Mouse (Mus musculus): ENCODE data around the gene Tmem151a. TPM values are rescaled to one million over a fixed set of nuclear protein-coding genes. Genes with fewer than 3 reads are reported as not detected.

Gene Tmem151a
- polyA plus RNA-seq, 1 experiment from 2014 or later = 1.6 TPM

DNA sequence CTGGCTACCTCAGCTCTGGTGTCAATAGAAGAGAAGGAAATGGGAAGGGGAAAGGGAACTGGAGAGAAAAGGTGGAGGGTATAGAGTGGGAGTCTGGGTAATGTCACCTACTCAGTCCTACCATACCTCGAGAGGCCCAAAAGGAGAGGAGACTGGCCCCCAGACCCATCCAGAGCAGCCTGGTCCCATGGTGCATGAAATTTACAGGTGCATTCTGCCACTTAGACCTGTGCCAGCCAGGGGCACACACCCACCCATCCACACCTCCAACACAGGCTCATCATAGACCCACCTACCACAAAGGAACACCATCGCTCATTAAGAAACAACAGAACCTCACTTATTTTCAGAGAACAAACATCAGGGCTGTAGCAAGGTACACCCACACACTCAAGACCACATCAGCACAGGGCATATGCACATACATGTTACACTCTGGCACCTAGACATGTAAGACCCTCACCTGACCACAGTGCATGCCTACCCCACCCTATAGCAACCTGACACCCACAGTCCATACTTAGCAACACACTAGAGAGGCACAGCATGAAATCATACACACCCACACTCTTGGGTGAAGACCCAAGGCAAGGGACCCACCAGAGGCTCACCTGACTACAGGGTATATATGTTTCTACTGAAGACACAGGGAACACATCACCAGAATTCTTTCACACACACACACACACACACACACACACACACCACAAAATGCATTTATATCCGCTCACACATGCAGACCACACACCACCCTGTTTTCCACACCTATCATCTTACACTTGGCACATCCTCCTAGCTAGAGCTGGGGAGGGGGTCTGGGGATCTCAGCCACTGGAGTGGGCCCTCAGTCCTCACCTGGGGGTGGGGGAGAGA lies 1.1 kb downstream of the Tmem151a start:
- no peak overlapping the region for H3K4me2 ChIP-seq (replicated peaks; ENCODE audit: low read depth, low read length)
- H3K4me1 ChIP-seq (ENCODE audit: insufficient read depth, low read length) = peaks cover 19% of the 10 kb centered on the region
- no peak overlapping the region for H3K27ac ChIP-seq (ENCODE audit: low read length)
- H3K9ac ChIP-seq (replicated peaks; ENCODE audit: low read length) = no peak overlapping the region
- peaks cover 67% of the 10 kb centered on the region for H3K27me3 ChIP-seq (ENCODE audit: insufficient read depth, low read length)
- H3K36me3 ChIP-seq (ENCODE audit: insufficient read depth, low read length) = no peaks in the 10 kb centered on the region
- H3K9me3 ChIP-seq (ENCODE audit: low read length) = no peaks in the 10 kb centered on the region
- WGBS = 60% methylated on average over 3 of the region's 3 CpGs
- no peak for ATAC-seq (ENCODE audit: low FRiP score, low TSS enrichment)
- no peak overlapping the region for H3K4me3 ChIP-seq (ENCODE audit: low read length)

DNA sequence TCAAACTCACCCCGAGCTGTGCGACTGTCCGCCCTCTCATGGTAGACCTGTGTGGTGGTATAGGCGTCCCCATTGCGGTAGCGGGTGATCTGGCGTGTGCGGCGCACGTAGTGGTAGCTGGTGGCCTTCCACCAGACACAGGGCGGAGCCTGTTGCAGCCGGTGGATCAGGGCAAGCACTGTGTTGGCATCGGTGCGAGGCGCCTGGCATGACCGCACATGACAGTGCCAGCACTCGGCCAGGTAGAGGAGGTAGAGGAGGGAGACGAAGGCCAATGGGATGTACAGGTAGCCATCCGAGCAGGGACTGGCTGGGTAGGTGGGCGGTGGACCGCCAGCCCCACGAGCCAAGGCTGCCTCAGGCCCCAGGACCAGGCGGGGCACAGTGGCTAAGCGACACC lies 2.7 kb downstream of the Tmem151a start:
- H3K27me3 ChIP-seq (ENCODE audit: insufficient read depth, low read length) = peaks cover 67% of the 10 kb centered on the region
- ATAC-seq (ENCODE audit: low FRiP score, low TSS enrichment) = no peak
- peaks cover 13% of the 10 kb centered on the region for H3K4me1 ChIP-seq (ENCODE audit: insufficient read depth, low read length)
- H3K4me3 ChIP-seq (ENCODE audit: low read length) = no peak overlapping the region
- WGBS = 71% methylated on average over 24 of the region's 24 CpGs
- H3K9me3 ChIP-seq (ENCODE audit: low read length) = no peaks in the 10 kb centered on the region
- H3K4me2 ChIP-seq (replicated peaks; ENCODE audit: low read depth, low read length) = no peak overlapping the region
- no peak overlapping the region for H3K9ac ChIP-seq (replicated peaks; ENCODE audit: low read length)
- H3K27ac ChIP-seq (ENCODE audit: low read length) = no peak overlapping the region
- H3K36me3 ChIP-seq (ENCODE audit: insufficient read depth, low read length) = no peaks in the 10 kb centered on the region

DNA sequence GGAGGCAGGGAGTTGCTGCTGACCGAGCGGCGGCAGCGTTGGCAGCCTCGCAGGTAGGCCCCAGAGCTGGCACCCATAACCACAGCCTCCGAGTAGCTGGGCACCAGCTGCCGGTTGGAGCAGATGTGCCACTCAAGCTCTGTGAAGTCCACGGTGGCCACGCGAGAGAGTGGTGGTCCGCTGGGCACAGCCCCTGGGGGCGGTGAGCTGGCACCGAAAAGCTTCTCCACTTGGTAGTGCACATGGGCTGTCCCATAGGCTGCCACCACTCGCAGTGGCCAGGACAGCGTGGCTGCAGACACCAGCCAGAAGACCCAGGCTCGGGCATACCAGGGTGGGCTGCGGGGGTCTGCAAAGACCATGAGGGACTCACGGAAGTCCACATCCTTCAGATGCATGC lies 3.3 kb downstream of the Tmem151a start:
- 70% methylated on average over 18 of the region's 18 CpGs for WGBS
- Histone ChIP-seq H3K27me3 (ENCODE audit: insufficient read depth, low read length) (peaks cover 67% of the 10 kb centered on the region), H3K27ac (ENCODE audit: low read length) (no peak overlapping the region), H3K36me3 (ENCODE audit: insufficient read depth, low read length) (no peaks in the 10 kb centered on the region), H3K9ac (replicated peaks; ENCODE audit: low read length) (no peak overlapping the region), H3K4me2 (replicated peaks; ENCODE audit: low read depth, low read length) (no peak overlapping the region), H3K9me3 (ENCODE audit: low read length) (no peaks in the 10 kb centered on the region), H3K4me3 (ENCODE audit: low read length) (no peak overlapping the region), H3K4me1 (ENCODE audit: insufficient read depth, low read length) (peaks cover 10% of the 10 kb centered on the region)
- ATAC-seq (ENCODE audit: low FRiP score, low TSS enrichment) = no peak

DNA sequence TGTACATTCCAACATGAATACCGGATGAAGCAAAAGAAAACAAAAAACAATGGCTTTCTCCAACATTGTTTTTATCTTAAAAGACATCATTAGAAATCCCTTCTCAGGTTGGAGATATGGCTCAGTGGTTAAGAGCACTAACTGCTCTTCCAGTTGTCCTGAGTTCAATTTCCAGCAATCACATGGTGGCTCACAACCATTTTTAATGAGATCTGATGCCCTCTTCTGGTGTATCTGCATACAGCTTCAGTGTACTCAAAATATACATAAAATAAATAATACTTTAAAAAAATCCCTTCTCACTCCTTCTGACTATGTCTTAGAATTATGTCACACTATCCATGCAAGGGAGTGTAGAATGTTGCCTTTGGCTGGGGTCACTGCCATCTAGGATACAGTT lies 6.1 kb downstream of the Tmem151a start:
- peaks cover 43% of the 10 kb centered on the region for H3K27me3 ChIP-seq (ENCODE audit: insufficient read depth, low read length)
- no peak overlapping the region for H3K4me3 ChIP-seq (ENCODE audit: low read length)
- no peaks in the 10 kb centered on the region for H3K4me1 ChIP-seq (ENCODE audit: insufficient read depth, low read length)
- H3K9ac ChIP-seq (replicated peaks; ENCODE audit: low read length) = no peak overlapping the region
- H3K9me3 ChIP-seq (ENCODE audit: low read length) = no peaks in the 10 kb centered on the region
- 96% methylated on average over 1 of the region's 1 CpGs for WGBS
- H3K36me3 ChIP-seq (ENCODE audit: insufficient read depth, low read length) = no peaks in the 10 kb centered on the region
- ATAC-seq (ENCODE audit: low FRiP score, low TSS enrichment) = no peak
- H3K27ac ChIP-seq (ENCODE audit: low read length) = no peak overlapping the region
- H3K4me2 ChIP-seq (replicated peaks; ENCODE audit: low read depth, low read length) = no peak overlapping the region

DNA sequence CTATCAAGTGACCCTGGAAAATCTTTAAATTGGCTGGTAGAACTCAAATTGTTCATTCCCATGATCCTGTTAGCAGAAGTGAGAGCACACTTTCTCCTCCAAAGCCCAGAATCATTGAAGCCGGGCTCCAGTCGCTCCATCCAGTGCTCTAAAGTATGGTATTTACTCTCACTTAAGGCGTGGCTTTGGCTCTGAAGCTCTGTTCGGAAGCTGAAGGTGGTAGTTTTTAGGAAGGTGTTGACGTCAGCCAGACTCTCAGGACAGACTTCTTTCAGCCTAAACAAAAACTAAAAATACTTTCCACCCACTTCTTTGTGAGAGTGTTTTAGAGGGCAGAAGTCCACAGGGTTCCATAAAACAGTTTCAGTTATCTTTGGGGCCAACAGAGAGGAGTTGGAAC lies 11.8 kb downstream of the Tmem151a start:
- no peak for ATAC-seq (ENCODE audit: low FRiP score, low TSS enrichment)
- H3K27ac ChIP-seq (ENCODE audit: low read length) = no peak overlapping the region
- peaks cover 14% of the 10 kb centered on the region for H3K27me3 ChIP-seq (ENCODE audit: insufficient read depth, low read length)
- no peaks in the 10 kb centered on the region for H3K9me3 ChIP-seq (ENCODE audit: low read length)
- WGBS = 34% methylated on average over 5 of the region's 5 CpGs
- peaks cover 34% of the 10 kb centered on the region for H3K4me1 ChIP-seq (ENCODE audit: insufficient read depth, low read length)
- no peak overlapping the region for H3K4me3 ChIP-seq (ENCODE audit: low read length)
- peak overlapping the region; percentile 77; the same call in 1 of the 2 replicates for H3K4me2 ChIP-seq (replicated peaks; ENCODE audit: low read depth, low read length)
- no peaks in the 10 kb centered on the region for H3K36me3 ChIP-seq (ENCODE audit: insufficient read depth, low read length)
- H3K9ac ChIP-seq (replicated peaks; ENCODE audit: low read length) = no peak overlapping the region

DNA sequence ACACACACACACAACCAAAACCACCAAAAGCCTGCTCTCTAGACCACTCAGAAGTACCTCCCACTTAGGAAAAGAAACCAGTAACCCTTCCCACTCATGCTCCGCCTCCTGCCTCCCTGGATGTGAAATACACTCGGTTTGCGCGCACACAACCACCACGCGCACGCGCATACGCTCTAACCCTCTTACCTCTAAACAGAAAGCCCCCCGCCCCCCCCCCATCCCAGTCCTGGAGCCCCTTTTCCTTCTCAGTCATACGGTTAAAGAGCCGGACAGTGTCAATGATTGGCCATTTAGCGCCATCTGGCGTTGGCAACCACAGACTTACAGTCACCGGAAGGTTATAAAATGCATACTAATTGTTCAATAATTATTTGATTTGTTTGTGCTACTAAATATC lies 12.3 kb downstream of the Tmem151a start:
- H3K27me3 ChIP-seq (ENCODE audit: insufficient read depth, low read length) = peaks cover 17% of the 10 kb centered on the region
- WGBS = 2% methylated on average over 15 of the region's 15 CpGs

DNA sequence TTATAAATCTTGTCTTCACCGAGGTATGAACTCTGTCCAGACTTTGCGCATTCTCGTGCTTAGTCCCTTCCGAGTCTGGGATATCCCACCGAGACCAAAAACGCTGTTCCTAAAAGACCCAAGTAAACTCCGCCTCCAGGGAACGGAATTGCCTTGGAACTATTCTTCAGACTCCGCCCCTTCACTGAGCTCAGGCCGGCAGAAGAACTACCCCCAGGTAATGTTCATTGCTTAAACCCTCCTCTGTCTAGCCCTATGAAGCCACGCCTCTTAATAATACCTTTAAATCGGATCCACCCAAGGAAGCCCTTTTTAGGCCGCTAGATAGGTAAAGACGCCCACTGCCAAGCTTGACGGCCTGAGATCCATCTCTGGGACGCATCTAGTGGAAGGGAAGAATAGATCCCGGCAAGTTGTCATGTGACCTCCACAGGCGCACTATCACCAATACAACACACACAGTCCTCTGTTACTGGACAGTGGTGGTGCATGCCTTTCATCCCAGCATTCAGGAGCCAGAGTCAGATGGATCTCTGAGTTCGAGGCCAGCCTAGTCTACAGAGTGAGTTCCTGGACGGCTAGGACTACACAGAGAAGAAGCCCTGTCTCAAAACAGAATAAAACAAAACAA lies 12.8 kb downstream of the Tmem151a start:
- H3K27me3 ChIP-seq (ENCODE audit: insufficient read depth, low read length) = peaks cover 18% of the 10 kb centered on the region
- peak overlapping the region; percentile 61 for H3K9ac ChIP-seq (replicated peaks; ENCODE audit: low read length)
- peaks cover 44% of the 10 kb centered on the region for H3K4me1 ChIP-seq (ENCODE audit: insufficient read depth, low read length)
- H3K27ac ChIP-seq (ENCODE audit: low read length) = peak overlapping the region; percentile 88
- H3K4me3 ChIP-seq (ENCODE audit: low read length) = peak overlapping the region; percentile 62
- no peaks in the 10 kb centered on the region for H3K36me3 ChIP-seq (ENCODE audit: insufficient read depth, low read length)
- peak; percentile 21 for ATAC-seq (ENCODE audit: low FRiP score, low TSS enrichment)
- peak overlapping the region; percentile 77 for H3K4me2 ChIP-seq (replicated peaks; ENCODE audit: low read depth, low read length)
- WGBS = 2% methylated on average over 20 of the region's 20 CpGs
- H3K9me3 ChIP-seq (ENCODE audit: low read length) = no peaks in the 10 kb centered on the region

More for the DNA sequence above, 12.3 kb downstream of the Tmem151a start:
- no peaks in the 10 kb centered on the region for H3K9me3 ChIP-seq (ENCODE audit: low read length)
- peak overlapping the region; percentile 62 for H3K4me3 ChIP-seq (ENCODE audit: low read length)
- ATAC-seq (ENCODE audit: low FRiP score, low TSS enrichment) = no peak
- H3K4me1 ChIP-seq (ENCODE audit: insufficient read depth, low read length) = peaks cover 38% of the 10 kb centered on the region
- peak overlapping the region; percentile 77 for H3K4me2 ChIP-seq (replicated peaks; ENCODE audit: low read depth, low read length)
- H3K27ac ChIP-seq (ENCODE audit: low read length) = peak overlapping the region; percentile 88
- H3K9ac ChIP-seq (replicated peaks; ENCODE audit: low read length) = no peak overlapping the region
- H3K36me3 ChIP-seq (ENCODE audit: insufficient read depth, low read length) = no peaks in the 10 kb centered on the region

DNA sequence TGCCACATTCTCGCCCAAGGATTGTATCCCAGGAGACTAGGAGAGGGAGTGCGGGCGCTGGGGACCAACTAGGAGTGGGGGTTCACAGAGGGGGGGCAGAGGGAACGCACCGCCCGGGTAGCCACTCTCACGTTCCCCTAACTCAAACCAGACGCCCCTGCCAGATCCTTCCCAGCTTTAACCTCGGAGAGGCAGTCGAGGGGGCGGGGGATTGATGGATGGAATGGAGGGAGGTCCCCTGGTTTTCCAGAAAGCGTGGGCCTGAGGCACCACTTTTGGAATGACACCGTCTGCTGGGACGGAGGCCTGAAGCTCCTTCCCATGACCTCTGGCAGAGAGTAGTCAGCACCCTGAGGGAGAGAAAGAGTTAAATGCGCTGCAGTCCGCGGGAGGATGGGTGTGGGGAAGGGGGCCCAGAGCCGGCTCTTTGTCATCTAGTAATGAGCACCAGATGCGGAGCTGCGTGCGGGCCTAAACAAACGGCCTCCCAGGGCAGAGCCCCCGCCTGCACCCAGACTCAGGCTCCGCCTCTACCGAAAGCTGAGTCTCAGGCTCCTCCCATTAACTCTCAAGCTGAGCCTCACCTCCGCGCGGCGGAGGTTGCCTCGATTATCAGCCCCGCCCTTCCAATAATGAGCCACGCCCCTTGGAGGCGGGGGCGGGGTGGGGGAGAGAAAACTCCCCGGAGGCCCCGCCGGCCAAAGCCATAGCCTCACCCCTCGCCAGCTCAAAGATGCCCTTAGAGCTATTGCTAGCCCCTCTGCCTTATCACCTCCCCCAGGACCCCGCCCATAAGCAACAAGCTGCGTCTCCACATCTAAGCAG lies 13.6 kb downstream of the Tmem151a start:
- Histone ChIP-seq H3K36me3 (ENCODE audit: insufficient read depth, low read length) (no peaks in the 10 kb centered on the region), H3K4me1 (ENCODE audit: insufficient read depth, low read length) (peaks cover 51% of the 10 kb centered on the region), H3K4me3 (ENCODE audit: low read length) (peak overlapping the region; percentile 62), H3K9ac (replicated peaks; ENCODE audit: low read length) (peak overlapping the region; percentile 61), H3K27me3 (ENCODE audit: insufficient read depth, low read length) (peaks cover 22% of the 10 kb centered on the region), H3K27ac (ENCODE audit: low read length) (peak overlapping the region; percentile 88), H3K9me3 (ENCODE audit: low read length) (no peaks in the 10 kb centered on the region), H3K4me2 (replicated peaks; ENCODE audit: low read depth, low read length) (peak overlapping the region; percentile 77)
- under 1% methylated on average over 39 of the region's 40 CpGs for WGBS
- ATAC-seq (ENCODE audit: low FRiP score, low TSS enrichment) = peak; percentile 77

DNA sequence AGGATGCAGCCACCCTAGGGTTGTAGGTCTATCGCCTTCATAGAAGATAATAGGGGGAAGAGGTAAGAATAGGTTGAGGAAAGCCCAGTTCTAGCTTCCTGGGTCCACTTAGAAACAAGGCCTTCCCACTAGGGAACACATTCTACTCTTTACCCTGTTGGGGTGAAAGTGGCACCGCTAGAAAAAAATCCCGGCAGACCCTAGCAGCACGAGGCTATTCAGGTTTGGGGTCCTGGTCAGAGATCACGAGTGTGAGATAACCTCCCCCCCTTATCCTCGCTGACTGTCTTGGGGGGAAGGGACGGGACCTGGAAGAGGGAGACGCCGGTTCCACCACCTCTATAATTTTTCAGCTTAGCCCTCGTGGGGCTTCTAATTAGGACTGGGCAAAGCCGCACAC lies 14.3 kb downstream of the Tmem151a start:
- H3K36me3 ChIP-seq (ENCODE audit: insufficient read depth, low read length) = no peaks in the 10 kb centered on the region
- ATAC-seq (ENCODE audit: low FRiP score, low TSS enrichment) = no peak
- peak overlapping the region; percentile 86 for H3K27ac ChIP-seq (ENCODE audit: low read length)
- H3K4me1 ChIP-seq (ENCODE audit: insufficient read depth, low read length) = peaks cover 52% of the 10 kb centered on the region
- H3K9ac ChIP-seq (replicated peaks; ENCODE audit: low read length) = peak overlapping the region; percentile 61
- 11% methylated on average over 11 of the region's 11 CpGs for WGBS
- H3K9me3 ChIP-seq (ENCODE audit: low read length) = no peaks in the 10 kb centered on the region
- H3K4me3 ChIP-seq (ENCODE audit: low read length) = peak overlapping the region; percentile 62
- H3K4me2 ChIP-seq (replicated peaks; ENCODE audit: low read depth, low read length) = peak overlapping the region; percentile 77
- H3K27me3 ChIP-seq (ENCODE audit: insufficient read depth, low read length) = peaks cover 22% of the 10 kb centered on the region
